Mouse (Mus musculus): Measurements from ENCODE around the gene Irf4.

Irf4 gene

DNA sequence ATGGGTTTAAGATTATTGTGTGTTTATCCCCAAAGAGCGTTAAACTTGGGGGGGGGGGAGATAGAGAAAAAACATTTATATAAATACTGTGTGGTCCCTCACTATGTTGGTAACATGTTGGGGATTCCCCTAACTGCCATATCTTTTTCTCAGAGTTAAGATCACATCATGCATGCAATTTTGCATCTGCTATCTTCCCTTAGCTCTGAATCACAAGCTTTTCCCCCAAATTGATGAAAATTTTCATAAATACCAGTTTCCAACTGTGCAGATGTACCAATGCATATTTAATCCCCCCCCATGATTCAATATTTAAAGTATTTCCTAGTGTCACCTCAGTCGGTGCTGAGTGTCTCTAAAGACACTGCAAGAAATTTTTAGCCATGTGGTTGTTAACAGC lies 11.8 kb upstream of the Irf4 start:
- DNase-seq (ENCODE audit: extremely low read depth, low read depth) = no peak

DNA sequence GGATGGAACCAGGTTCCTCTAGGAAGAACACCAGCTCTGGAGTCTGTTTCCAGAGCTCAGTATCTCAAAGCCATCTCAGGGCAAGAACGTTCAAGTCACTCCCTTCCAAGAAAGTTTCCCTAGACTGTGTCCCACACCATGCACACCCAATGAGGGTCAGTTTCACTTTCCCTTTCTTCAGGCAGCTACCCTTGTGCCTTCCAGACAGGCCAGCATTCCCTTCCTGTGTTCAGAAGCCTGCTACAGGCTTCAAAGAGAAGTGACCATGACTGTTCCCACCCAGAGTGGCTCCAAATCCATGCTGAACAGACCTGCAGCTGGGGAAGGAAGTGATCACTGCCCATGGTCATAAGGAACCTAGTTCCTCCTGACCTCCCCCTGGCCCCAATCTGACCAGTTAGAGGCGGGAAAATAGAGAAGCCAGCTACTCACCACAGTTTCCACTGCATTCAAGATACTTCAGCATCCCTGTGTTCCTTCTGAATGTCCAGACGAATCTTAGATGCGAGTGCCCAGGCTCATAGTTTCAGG lies 10.7 kb upstream of the Irf4 start:
- no peak for DNase-seq (ENCODE audit: extremely low read depth, low read depth)

DNA sequence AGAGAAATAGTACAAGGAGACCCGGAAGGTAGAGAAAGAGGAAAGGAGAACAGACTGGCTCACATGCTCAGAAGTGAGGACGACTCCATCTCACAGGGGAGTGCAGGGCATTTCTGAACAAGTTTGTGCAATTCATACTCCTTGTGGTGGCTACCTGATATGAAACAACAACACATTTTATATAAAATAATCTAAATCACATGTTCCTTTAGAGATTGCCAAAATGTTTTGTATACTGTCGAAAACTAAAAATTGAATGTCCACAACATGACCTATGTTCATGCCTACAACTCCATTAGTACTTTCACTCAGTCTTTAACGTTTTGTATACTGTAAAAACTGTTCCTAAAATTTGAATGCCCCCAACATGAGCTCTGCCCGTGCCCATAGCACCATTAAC lies 7.9 kb upstream of the Irf4 start:
- no peak for DNase-seq (ENCODE audit: extremely low read depth, low read depth)

DNA sequence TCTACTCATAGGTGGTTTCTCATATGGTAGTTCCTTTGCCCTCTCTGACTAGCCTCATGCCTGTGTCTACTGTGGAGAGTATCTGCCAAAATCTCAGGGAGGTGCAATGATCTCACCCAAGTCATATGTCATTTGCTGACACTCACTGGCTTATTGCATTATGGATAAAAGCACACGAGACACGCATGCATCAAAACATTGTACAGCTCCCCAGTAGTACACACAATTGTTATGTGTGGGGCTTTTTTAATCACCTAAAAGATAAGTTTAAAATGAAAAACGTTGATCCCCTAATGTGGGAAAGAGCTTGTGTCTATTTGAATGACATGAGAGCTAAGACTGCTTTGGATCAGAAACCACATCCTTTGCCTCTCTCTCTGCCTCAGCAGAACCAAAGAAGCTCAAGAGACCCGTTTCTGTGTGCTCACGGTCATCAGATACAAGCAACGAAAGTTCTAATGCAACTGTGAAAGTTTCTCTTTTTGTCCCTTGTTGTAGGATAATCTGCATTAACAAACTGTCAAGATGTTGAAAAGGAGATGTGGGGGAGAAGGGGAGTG lies 6.5 kb upstream of the Irf4 start:
- no peak for DNase-seq (ENCODE audit: extremely low read depth, low read depth)

DNA sequence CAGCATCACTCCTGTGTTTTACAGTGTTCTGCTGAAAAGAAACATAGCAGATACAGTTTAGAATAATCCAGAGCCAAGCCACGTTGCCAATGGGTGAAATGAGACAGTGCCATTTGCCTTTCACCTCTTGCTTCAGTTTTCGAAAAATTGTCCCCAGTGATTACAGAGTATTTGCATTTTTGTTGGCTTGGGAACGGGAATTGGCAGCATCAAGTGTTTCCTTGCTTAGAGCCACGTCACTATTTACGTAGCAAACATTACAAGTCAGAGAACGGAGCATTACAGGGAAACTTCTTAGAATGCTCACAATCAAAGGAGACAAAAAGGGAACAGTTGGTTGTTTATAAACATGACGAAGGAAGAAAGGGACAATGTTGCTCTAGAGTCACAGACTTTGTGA lies 3.9 kb upstream of the Irf4 start:
- no peak for DNase-seq (ENCODE audit: extremely low read depth, low read depth)

DNA sequence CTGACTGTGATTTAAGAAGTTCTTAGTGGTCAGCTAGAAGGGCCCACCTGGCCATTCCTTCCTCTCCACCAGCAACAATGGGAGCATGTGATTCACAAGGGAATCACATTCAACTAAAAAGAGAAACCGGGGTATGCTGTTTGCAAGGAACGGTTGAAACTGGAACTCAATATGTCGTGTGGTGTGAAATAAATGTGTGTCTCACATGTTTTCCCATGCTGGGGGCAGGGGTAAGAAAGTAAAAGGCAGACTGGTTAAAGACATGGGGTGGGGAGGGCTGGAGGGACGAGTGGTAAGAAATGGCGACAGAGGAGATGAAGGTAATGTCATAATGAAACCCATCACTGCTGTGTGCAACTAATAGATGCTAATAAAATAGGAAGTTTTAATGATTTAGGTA lies 2.0 kb upstream of the Irf4 start:
- DNase-seq (ENCODE audit: extremely low read depth, low read depth) = no peak

DNA sequence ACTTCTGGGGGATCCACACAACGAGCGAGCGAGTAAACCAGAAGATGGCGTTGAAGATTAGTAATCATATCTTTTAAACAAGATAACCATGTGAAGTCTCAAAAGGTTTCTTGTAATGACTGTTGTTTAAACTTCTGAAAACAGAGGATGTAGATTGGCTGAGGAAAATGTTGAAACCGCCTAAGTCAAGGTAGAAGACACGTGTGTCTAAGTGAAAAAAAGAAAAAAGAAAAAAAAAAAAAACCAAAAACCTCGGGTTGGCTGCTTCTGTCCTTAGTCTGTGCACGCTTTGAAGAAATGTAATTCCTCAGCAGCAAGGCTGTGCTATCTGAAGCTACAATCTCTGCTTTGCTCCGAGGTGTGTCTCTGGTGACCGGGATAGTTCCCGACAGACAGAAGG lies 1.5 kb upstream of the Irf4 start:
- DNase-seq (ENCODE audit: extremely low read depth, low read depth) = no peak

DNA sequence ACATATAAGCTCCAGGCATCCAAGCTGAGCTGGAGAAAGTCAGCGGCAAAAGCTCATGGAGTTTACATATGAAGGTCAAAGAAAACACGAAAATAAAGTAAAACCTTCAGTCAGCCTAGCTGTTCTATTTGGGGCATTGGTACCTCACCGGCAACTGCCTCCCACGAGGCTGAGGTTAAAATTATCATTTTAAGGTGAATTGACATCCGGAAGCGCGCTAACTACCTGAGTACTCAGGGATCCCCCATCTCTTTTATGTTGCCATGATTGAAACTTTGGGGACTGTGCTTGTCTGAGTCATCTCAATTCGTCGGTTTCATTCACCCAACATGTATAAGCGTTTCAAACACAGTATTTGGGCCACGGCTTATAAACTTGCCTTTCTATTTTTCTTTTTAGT lies 705 bp upstream of the Irf4 start:
- no peak for DNase-seq (ENCODE audit: extremely low read depth, low read depth)

DNA sequence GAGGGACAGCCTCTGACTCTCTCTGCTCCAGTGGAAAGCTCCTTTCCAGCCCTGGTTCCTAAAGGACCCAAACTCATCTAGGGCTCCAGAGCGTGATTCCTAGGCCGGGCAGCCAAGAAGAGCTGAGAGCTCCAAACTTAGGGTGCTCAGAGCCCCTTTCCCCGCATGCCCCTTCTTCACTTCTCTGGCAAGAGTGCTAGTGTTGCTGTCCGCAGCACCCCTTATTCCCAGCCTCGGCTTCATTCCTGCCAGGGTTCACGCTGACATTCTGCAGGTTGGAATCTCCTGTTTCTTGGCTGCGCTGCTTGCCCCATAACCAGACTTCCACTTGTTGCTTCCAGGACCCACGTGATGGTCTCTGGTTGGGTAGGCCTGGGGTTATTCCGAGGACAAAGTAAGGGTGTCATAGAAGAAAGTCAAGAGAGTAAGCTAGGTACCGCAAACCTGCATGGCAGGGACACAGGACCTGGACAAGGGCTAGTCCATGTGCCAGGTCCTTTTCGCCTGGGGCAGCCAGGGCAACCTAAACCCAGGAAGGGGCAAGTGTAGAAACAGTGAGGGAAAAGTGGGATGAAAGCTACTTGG lies 623 bp downstream of the Irf4 start:
- DNase-seq (ENCODE audit: extremely low read depth, low read depth) = no peak

DNA sequence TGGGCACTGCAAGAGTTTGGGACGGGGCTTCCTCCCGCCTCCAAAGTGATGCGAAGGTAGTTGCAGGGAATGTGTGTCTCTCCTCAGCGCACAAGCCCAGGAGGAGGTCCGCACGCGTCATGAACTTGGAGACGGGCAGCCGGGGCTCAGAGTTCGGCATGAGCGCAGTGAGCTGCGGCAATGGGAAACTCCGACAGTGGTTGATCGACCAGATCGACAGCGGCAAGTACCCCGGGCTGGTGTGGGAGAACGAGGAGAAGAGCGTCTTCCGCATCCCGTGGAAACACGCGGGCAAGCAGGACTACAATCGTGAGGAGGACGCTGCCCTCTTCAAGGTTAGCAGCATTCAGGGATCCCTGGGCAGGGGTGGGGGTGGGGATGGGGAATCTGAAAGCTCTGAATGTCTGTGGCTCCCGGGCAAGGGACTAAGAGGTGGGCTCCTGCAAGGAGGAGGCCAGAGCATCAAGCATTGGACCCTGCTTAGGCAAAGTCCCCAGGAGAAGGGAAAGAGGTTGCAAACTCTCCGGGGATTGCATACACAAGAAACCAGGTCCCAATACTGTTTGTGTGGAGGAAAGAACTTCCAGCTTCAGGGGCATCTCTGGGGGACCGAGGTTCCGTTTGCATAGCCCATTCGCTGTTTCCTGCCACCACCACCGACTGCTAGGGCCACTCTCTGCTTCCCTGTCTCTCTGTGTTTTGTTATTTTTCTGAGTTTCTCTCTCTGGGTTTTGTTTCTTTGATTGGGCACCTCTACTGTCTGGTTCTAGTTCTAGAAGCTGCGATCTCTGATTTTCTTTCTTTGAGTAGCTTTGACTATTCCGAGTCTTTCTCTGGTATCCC lies 1.7 kb downstream of the Irf4 start:
- no peak for DNase-seq (ENCODE audit: extremely low read depth, low read depth)

DNA sequence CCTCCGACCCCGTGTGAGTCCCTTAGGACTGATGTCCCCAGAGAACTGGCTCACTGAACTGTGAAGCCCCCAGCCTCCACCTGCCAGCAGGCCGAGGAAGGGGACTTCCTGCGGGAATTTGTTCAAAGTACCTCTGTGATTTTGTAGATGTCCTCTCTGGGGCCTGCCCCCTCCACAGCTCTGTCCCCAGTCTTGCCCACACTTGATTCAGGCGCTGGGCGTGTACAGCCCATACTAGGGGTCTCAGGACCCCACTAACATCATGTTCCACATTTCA lies 2.2 kb downstream of the Irf4 start:
- DNase-seq (ENCODE audit: extremely low read depth, low read depth) = no peak

DNA sequence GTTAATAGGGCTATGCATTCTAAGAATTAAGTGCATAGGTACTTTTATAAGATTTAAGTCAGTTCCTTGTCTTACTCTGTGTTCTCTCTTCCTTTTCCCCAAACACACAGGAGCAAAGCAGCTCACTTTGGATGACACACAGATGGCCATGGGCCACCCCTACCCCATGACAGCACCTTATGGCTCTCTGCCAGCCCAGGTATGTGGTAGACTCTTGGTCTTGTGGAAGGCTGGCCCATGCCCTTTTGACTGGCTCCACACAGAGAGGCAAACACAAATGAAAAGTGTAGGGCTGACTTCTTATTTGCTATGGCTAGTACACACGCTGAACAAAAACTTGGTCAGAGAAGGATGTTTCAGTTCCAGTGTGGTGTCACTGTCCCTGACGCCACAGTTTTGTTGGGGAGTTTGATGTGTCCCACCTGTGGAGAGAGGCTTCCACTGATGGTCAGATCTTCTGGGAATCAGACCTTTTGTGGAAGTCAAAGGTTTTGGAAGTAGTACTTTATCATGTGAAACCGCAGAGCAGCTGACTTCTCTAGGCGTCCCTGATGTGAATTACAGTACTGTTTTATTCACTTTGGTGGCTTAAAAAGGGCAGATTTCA lies 3.7 kb downstream of the Irf4 start:
- DNase-seq (ENCODE audit: extremely low read depth, low read depth) = no peak

DNA sequence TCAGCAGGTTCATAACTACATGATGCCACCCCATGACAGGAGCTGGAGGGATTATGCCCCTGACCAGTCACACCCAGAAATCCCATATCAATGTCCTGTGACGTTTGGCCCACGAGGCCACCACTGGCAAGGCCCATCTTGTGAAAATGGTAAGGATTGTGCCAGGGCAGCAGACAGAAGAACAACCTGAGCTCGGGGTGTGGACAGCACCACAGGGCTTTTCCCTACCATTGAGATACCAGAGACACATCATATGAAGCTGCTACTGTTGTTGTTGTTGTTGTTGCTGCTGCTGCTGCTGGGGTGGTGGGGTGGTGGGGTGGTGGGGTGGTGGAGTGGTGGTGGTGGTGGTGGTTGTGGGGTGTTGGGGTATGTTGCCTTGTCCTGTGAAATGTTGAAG lies 4.4 kb downstream of the Irf4 start:
- no peak for DNase-seq (ENCODE audit: extremely low read depth, low read depth)

DNA sequence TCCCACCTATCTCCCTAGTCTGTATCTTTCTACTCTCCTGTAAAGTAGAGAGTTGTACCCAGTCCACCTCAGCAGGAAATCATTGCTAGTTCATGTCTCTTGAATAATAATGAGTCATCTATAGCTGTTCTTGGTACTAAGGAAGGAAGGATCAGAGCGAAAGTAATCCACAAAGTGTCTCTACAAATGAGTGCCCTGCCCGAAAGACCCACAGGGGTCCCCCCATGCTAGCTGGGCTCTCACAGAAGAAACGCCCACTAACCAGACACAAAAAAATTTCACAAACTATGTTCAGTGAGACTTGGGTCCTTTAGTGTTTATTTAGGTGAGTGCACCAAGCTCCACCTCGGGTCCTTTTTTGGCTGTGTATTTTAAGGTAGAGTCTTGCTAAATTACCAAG lies 5.0 kb downstream of the Irf4 start:
- no peak for DNase-seq (ENCODE audit: extremely low read depth, low read depth)

DNA sequence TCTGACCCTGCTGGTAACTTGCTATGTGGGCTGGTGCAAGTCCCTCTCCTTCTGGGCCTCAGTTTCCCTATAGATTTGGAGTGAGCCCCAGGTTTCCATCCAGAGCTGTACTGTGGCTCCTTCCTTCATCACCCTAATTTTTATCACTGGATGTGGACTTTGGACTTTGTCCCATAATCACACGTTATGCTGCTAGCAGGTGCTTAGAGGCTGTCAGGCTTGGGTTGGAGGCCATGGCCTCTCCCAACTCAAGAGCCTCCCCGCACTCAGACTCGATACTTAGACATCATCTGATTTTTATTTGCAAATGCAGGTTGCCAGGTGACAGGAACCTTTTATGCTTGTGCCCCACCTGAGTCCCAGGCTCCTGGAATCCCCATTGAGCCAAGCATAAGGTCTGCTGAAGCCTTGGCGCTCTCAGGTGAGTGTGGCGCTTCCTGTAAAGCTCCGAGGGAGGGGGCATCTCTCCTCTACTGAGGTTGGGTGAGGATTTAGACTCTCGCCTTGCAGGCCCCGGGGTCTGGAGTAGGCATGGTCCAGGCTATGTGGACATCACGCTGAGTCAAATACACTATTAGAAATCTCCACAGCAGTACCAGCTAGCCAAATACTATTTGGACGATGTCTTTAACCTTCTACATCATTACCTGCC lies 5.9 kb downstream of the Irf4 start:
- no peak for DNase-seq (ENCODE audit: extremely low read depth, low read depth)

DNA sequence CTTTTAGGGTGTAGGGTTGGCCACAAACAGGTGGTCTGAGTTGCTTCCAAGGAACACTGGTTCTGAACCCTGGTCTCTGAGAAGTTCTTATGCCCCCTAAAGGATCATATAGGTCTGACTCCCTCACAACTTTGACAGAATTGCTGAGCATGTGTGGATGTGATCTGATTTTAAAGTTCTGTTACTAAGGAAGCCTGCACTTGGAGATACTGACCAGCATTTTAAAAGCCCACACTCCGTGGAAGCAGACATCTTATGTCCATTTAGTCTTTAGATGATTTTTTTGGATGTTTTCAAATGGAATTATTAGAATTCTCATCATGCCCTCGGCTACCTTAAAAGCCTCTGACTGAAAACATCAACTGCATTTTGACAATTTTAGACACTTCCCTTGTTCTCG lies 6.6 kb downstream of the Irf4 start:
- no peak for DNase-seq (ENCODE audit: extremely low read depth, low read depth)

DNA sequence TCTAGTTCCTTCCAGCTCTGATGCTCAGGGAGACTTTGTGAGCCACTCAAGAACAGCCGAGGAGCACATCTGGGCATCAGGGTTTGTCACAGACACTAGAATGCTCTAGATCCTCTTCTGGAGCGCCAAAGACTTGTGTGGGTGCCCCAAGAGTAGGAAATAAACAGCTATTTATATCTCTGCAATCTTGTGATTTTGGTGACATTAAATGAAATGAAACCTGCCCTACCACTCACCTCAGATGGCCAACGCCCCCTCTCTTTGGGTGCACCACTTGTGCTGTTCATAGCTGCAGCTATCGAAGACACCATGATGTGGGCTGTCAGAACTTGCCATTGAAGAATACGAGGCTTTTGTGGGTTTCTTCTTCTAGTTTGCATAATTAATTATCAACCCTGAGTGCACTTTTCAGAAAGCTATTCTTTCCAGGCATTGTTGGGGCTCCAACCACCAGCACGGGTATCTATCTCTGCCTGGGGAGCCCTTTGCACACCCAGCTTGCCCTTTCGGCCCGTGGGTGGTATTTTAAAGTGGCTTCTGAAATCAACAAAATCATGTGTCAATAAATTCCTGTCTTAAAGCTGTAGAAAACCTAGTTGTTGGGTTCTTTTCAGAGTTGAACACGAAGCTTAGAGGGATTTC lies 7.1 kb downstream of the Irf4 start:
- DNase-seq (ENCODE audit: extremely low read depth, low read depth) = no peak

DNA sequence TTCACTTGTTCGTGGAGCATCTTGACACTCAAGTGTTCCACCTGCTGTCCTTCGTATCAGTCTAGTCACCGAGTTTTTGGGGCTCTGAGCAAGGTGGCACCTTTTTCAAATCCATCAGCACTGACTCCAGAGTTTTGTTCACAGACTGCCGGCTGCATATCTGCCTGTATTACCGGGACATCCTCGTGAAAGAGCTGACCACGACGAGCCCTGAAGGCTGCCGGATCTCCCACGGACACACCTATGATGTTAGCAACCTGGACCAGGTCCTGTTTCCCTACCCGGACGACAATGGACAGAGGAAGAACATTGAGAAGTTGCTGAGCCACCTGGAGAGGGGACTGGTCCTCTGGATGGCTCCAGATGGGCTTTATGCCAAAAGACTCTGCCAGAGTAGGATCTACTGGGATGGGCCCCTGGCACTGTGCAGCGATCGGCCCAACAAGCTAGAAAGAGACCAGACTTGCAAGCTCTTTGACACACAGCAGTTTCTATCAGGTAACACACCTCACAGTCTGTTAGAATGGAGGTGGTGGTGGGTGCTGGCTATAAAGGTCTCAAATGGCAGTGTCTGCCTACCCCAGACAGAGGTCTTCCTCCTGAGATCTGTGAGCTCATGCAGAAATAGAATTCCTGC lies 8.4 kb downstream of the Irf4 start:
- no peak for DNase-seq (ENCODE audit: extremely low read depth, low read depth)

DNA sequence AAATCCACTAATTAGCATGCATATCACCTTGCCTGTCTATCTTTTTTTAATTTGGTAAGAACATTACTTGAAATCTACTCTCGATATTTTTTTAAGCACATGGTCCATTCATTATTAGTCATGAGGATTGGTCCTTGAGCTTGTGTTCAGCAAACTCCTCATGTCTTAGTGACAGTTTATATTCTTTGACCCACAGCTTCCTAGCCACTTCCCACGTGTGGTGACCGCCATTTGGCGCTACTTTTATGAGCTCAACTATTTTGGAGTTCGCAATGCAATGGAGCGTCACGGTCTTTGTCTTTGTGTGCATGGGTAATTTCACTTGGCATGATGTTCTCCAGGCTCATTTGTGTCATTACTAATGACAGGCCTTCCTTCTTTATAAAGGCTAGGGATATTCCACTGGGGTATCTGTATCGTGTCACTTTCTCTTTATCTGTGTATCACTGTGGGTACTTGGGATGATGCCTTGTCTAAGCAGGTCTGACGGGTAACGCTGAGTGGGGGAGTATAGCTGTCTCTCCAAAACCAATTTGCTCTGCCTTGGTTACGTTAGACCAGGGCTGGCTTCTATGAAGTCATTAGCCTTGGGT lies 9.9 kb downstream of the Irf4 start:
- DNase-seq (ENCODE audit: extremely low read depth, low read depth) = no peak

DNA sequence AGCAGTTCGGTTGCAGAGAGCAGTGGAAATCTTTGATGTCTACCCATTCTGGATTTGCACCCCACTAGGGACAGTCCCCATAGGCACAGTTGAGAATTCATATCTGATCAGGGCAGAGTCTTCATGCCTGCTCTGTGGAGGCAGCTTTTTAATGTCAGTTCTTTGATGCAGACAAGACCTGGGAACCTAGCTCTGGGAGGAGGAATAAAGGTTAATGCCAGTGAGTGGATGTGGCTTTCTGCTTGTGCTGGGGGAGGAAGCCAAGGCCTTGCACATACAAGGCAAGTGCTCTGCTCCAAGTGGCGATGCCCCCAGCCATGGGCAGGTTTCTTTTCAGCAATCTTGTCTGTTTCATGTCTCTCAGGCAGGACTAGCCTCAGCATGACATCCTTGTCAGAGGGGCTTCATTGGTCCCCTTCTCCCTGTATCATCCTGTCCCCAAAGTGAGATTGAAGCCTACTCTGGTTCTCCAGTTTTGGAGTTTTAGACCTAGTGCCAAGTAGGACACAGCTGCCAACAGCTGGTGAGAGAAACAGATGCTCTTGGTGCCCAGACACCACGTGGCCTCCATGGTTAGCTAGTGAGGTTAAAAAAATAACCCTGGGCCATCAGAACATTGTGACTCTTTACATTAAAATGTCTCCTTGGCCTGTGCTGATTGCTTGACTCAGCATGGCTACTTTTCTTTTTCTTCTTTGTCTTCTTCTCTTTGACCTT lies 11.5 kb downstream of the Irf4 start:
- DNase-seq (ENCODE audit: extremely low read depth, low read depth) = no peak
